Mouse (Mus musculus) E14TG2a.4 (cell line): ENCODE measurements around the gene Gm20388.

Source experiments
- CTCF ChIP-seq: conservative IDR thresholded peaks from 2 replicates; pipeline ENCODE4 v1.5.1; 2014; ENCODE audit warnings: low read length
- NANOG ChIP-seq: IDR thresholded peaks from 2 replicates; pipeline ENCODE4 v1.6.1; 2014; ENCODE audit warnings: borderline replicate concordance, low read length, mixed read lengths
- POU5F1 ChIP-seq: IDR thresholded peaks from 2 replicates; pipeline ENCODE4 v1.6.1; 2014; ENCODE audit warnings: low read length, borderline replicate concordance

DNA sequence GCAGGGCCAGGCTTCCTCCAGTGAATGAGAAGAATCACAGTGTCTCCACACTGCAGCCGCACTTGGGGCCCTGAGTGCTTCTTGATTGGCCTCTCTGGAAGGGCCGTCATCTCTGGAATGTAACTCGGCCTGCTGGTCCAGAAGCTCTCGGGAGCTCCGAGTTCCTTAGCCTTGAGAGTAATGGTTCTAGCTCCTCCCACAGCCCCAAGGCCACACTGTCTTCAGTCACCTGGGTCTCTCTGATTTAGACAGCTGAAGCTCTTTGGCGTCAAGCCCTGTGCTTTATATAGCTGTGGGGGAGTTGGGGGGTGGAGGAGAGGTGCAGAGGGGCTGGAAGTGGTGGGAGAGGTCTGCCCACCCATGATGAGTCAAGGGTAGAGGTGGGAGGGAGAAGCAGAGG lies 2626.4 kb downstream of the Gm20388 start:
- no peak for TF ChIP-seq CTCF
- no peak for TF ChIP-seq NANOG
- no peak for TF ChIP-seq POU5F1
